Mouse (Mus musculus) urinary bladder, postnatal 36 days (tissue): ENCODE data around the gene Rpa3.

ENCODE experiments used
- DNase-seq, 2 experiments: peaks; one replicate each; pipeline ENCODE4 v3.0.0; 2022; ENCODE audit warnings: low spot score in 2 of 2, mixed read lengths in 1 of 2

The Rpa3 gene

DNA sequence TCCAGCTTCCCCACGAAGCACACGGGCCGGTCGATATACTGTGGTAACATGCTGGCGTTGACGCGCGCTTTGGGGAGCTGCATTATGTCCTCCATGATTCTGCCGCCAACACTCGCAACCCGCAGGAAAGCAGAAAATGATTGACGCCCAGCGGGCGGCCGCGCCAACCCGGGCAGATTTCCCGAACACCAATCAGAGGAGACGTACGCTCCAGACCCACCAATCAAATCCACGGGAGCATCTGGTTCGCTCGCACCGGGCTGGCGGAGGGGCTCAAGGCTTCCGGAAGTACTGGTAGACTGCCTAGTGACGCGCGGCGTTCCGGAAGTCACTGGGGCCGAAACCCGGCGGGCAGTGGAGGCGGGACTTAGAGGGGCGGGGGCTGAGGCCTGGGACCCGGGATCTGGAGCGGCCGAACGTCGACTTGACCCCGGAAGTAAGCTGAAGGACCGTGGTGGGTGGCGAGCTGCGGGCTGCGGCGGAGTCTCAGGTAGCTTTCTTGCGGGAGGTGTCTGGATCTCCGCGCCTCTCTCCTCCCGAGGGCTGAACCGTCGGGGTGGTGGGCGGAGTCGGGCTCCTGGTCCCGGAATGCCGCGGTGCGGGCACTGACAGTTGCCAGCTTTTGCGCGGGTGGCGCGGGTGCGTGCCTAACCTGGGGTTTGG, at the start of gene Rpa3, which contains the start of the genes Umad1 and Gm45062:
Gene Rpa3, minus strand, starts transcription at position 170 of the 663 bp plus-strand sequence.
Gene Umad1, plus strand, starts transcription at position 285 of the 663 bp plus-strand sequence.
Gene Gm45062, plus strand, starts transcription at position 447 of the 663 bp plus-strand sequence.
- peak; percentile 94 to 98 for DNase-seq

DNA sequence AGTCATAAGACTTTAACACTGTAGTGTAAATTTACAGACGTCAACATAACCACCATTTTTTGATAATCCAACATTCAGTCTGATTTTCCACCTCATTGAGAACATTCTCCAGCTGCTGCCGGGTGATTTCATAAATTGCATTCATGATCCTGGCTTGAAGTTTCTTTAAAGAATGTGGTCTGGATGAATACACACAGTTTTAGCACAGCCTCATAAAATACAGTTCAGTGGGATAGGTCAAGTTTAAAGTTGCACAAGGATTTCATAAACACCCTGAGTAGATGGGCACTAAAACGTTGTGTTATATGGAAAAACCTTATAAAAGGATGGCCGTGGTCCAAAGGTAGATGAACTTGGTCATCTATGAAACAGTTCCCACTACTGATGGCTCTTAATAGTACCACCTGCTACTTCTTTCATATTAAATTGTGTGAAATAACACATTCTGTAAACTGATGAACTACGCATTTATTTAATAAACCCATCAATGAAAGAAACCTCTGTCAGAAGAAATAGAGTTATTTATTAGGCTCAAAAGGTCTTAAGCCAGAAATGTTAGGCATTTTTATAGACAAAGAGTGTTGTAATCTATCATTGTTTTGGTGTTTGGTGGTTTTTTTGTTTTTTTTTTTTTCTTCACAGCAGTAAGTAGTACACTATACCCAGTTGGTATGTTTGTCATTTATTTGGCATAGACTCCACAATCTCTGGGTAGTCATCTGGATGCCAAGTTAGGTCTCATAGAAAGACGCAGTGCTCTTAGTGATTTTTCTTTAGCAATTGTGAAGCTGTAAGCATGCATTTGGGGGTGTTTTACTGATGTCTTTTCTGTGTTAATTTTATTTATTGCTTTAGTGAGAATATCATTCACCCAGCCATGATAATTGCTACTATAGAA, 49.2 kb upstream of the Rpa3 start:
- no peak for DNase-seq

- no peak for DNase-seq
These were observed 40.3 kb upstream of the Rpa3 start for GRCm38 (mm10) chr6:8299066-8299863.

- no peak for DNase-seq
These were observed 35.2 kb upstream of the Rpa3 start for GRCm38 (mm10) chr6:8294048-8294784.

GRCm38 (mm10) chr6:8288755-8289580, 30.0 kb upstream of the Rpa3 start:
- DNase-seq = no peak

- no peak for DNase-seq
These were observed 27.2 kb upstream of the Rpa3 start for GRCm38 (mm10) chr6:8286146-8286545.

GRCm38 (mm10) chr6:8285401-8285960, 26.5 kb upstream of the Rpa3 start:
- no peak for DNase-seq

DNA sequence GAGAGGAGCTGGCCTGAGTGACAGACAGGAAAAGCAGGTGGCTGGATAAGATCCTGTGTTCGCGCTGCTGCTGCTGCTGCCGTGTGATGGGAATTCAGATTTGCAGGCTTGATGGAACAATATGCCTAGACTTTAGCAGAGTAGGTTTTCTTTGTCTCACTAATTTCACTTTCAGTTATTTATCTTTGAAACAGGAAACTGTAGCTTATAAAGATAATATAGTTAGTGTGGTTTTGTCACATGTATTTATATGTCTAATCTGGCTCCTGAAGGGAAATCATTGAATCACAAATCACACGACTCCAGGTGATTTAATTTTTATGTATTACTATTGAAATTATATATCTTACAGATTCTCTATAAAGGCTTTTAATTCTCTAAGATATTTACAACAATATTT, 24.3 kb upstream of the Rpa3 start:
- DNase-seq = no peak

DNA sequence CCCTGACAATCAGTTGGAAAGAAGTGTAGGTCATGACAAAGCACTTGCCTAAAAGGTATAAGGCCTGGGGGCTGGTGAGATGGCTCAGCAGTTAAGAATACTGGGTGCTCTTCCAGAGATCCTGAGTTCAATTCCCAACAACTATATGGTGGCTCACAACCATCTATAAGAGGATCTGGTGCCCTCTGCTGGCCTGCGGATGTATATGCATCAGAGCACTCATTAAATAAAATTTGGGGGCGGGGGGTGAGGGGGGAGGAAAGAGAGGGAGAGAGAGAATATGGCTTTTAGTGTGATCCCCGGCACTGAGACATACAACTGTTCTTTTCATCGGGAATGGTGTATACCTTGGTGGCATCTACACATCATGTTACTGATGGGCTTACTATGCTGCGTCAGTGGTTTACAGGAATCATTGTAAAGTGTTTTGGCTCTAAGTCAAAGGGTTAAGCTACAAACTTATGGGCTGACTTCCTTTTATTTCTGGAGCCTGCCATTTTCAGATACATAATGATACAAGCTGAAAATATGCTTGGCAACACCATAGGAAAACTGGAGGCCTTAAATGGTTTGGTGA, 19.5 kb upstream of the Rpa3 start:
- DNase-seq = no peak

- no peak for DNase-seq
These were observed 17.5 kb upstream of the Rpa3 start for GRCm38 (mm10) chr6:8276431-8276830.

GRCm38 (mm10) chr6:8275098-8275497, 16.1 kb upstream of the Rpa3 start:
- DNase-seq = peak; percentile 62 to 66

DNA sequence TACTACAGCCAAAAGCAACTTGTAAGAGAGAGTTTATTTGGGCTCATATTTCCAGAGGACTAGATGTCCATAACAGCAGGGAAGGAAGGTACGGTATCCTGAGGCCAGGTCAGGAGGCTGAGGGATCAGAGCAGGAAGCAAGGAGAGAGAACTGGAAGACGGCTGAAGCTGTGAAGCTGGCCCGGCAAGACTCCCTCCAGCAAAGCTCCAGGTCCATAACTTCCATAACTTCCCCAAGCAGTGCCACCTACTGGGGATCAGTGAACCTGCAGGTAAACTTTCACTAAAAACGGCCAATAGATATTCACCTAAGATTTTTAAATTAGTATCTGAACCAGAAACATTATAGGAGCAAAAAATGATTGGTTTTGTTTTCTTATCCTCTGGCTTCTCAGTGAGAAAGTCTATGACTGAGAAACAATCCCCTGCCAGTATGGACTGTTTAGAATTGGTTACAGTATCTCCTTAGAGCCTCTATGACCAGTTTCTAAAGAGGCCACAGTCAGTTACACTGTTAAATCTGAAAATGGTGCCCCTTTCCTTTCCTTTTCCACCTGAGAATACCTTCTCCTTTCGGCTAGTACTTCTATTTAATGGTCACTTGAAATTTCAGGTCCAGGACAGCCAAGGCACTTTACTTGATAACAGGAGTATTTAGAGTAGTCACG, 15.5 kb upstream of the Rpa3 start:
- DNase-seq = peak; percentile 29 to 44

DNA sequence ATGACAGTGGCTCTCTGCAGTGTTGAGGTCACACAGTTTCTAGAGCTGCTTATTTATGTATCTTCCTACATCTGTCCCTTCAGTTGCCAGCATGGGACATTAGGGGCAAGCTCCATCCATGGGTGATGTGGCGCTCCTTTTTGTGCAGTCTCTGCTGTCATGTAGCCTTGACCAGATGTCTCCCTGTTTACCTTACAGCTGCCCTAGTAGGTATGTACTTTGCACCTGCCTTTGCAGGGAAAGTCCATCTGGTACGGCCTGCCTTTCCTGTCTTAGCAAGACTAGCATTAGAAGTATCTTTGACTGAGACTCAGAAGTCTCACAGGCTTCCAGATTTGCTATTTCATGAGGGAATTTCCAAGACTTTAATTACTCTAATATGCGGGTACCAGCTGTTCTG, 12.1 kb upstream of the Rpa3 start:
- DNase-seq = no peak

GRCm38 (mm10) chr6:8259667-8260044, 683 bp upstream of the Rpa3 start:
- DNase-seq = no peak

DNA sequence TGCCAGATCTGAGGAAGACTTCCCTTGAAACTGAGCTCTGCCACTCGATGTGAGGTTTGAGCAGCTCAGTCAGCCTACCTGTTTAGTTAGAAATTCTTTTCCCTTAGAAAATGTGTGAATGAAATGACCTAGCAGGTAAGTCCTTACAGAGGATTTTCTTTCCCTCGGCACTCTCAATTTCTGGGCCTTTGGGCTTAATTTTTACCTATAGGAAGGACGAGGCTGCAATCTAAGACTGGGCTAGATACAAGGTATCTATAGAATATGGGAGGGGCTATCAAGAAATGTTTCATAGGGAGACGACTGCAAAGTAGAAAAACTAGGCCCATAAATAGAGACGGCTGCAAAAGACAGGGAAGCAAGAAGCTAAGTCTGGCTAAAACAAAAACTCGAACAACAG, 657 bp downstream of the Rpa3 start:
- no peak for DNase-seq

GRCm38 (mm10) chr6:8228596-8228995, 30.4 kb downstream of the Rpa3 start:
- no peak for DNase-seq

GRCm38 (mm10) chr6:8227035-8227434, 31.9 kb downstream of the Rpa3 start:
- no peak for DNase-seq

DNA sequence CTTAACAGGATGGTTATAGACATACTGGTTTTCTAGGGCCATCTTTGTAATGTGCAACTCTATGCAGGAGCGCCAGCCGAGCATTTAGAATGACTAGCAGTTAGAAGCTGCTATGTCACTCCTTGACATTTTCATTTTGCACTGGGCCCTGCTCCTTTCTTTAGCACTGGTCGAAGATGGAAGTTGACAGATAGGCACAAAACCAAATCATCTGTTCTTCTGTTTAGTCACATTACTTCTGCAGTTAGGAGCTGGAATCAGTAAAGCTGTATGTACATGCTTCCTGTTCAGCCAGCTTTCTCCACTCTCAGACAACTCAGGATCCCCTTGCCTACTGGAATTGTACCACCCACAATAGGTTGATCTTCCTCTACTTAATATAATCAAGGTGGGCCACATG, 48.3 kb downstream of the Rpa3 start:
- no peak for DNase-seq

- DNase-seq = no peak
These were observed 49.1 kb downstream of the Rpa3 start for GRCm38 (mm10) chr6:8209866-8210186.
